Mouse (Mus musculus) mature B cell (primary cell): ENCODE results near the gene Mprip.

ENCODE experiments used
- in situ Hi-C: fragments of 300-500 bp; cut with MboI; formaldehyde crosslinking; loops from 2 replicates; pipeline ENCODE4 v1.14.3; 2019

Mprip gene

DNA sequence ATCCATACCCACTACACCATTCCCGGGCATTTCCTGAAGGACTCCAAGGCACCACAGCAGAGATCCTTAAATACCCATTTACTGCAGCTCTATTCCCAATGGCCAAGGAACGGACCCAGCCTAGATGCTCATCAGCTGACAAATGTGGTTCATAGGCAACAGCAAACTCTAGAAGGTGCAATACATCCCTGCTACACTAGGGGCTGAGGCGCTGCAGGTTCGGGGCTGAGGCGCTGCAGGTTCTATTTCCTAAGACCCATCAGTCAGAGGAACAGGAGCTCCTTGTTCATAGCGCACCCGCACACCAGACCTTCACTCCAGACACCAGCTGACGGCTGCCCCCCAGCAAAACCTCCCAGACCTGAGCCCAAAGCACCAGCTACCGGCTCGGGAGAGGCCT is 139.3 kb downstream of the Mprip start:
- in situ Hi-C loops: no loop called here

DNA sequence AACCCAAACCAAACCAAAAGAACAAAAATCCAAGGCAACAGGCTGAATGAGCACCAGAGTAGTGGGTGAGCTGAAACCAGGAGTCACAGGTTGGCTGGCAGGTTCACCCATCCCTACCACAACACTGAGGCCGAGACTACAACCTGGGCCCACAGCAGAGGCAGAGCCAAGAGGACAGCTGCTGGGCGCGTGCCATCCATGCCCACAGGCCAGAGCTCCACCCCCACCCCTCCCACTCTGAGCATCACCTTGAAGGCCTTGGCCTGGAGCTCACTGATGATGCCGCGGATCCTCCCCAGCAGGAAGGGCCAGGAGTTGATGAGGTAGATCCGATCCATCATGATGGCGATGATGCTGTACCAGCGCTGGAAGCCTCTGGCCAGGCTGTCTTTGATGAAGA is 140.8 kb downstream of the Mprip start:
- in situ Hi-C loops: no loop called here

DNA sequence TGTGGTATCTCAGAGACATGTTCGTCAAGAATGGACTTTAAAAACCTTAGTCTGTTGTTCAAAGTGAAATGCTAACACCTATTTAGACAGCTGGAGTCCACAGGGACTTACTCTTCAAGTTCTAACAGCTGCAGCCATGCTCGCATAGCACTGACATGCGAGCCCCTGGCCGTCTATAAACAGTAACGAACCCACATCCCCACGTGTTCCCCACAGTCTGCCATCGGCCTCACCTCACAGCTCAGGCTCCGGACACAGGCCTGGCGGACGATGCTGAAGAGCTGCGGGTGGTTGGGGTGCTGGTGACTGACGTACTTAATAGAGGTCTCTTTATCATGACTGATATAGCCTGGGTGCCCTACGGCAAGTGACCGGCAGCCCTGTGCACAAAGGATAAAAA is 142.4 kb downstream of the Mprip start:
- in situ Hi-C loops: no loop called here

DNA sequence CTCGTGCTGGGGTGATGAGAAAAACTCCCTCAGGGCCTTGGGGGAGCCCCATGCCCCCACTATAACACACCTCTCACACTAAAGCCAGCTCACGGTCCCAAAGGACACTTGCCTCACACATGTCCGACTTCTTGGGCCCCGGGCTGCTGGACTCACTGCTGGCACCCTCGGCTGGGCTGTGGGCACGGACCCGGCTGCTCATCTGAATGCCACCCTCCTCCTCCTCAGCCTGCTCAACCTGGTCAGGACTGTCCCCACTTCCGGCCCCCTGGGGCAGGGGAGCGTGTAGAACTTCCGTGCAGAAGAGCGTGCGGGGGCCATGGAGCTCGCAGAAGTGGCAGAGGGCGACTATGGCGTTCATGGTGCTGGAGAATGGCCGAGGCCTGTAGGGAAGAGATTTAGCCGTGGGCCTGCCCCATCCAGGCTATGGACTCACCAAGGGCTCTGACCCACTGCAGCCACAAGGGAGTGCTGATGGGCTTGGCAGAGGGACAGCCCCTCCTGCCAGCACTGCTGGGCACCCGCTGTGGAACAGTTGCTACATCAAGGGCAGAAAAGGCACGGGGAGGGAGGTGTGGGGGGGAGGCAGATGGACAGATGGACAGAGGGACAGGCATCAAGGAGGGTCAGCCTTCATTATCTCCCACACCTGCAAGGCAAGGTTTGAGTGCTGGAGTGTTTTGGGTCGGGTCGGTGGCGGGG is 143.5 kb downstream of the Mprip start:
- in situ Hi-C loops: no loop called here

DNA sequence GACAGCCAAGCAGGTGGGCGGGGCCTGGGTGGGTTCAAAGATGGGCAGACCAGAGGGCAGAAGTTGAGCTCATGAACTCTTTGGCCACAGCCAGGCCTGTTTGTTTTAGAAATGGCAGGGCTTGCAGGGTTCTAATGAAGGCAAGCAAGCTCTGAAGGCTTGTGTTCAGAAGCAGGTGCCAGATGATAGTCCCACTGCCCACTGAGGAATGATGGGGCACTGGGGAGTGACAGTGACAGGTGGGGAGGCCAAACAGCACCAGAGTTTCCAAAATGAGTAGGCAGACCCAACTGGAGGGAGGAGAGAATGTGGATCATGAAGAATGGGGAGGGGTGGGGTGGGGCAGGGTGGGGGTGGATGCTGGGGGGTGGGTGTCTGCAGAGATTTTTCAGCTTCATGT is 144.2 kb downstream of the Mprip start:
- in situ Hi-C loops: no loop called here

DNA sequence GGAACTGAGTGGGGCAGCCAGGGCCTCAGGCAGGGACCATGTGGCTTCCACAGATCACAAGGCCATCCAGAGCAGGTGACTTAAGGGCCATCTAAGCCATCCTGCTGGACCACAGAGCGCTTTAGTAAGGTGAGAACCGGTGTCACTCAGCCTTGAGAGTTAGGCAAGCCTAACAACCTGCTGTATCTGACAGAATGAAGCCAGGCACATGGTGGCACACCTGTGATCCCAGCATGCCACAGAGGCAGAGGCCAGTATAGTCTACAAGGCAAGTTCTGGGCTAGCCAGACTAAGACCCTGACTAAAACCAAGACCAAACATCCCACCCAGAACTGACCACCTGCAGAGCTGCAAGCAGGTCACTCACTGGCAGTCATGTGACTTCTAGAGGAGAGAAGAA is 144.6 kb downstream of the Mprip start:
- in situ Hi-C loops: no loop called here

DNA sequence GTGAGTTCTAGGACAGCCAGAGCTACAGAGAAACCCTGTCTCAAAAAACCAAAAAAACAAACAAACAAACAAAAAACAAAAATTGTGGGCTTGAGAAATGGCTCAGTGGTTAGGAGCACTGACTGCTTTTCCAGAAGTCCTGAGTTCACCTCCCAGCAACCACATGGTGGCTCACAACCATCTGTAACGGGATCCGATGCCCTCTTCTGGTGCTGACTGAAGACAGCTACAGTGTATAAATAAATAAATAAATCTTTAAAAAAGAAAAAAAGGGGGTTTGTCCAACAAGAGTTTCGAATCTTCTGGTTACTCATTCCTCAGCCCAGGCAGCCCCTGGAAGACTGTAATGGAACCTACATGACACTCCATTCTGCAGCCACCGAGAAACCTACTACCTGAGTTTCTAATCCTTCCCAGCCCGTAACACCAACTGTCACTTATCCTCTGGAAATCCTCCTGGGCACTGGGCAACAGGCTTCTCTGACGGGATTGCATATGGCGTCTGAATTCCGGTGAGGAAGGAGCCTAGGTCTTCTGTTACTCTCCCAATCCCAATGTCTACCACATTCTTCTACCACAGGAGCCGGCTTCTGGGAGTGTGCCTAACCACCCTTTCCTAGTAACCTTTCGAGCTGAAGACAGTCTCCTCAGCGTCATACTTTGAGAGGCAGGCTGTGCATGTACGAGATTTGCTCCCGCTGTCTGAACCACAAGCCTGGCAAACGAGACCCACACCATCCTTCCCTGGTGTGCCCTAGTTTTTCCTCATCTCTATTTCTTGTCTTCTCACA is 147.3 kb downstream of the Mprip start:
- in situ Hi-C loops: no loop called here

DNA sequence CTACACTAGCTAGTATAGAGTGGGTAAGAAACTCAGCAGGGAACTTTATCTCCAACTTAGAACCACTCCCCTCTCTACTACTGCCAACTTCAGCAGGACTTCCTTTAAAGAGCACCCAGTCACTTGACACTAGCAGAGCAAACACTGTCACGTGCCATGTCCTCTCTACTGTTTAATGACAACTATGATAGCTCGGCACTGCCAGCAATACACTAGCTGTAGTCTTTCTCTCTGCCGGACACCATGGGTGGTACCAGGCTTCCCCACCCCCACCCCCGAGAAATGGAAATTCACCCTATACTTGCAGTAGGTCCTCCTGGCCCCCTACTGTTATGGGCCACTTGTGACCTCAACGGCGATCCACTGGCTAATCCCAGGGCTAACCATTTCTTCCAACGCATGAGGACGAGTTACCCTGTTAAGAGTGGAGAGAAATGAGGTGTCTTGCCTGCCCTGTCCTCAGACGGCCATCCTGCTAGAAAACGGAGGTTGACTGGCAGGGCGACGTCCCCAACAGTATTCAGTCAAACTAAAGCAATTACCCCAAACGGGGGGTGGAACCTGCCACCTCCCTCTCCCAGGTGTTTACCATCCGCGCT is 148.1 kb downstream of the Mprip start:
- in situ Hi-C loops: no loop called here

DNA sequence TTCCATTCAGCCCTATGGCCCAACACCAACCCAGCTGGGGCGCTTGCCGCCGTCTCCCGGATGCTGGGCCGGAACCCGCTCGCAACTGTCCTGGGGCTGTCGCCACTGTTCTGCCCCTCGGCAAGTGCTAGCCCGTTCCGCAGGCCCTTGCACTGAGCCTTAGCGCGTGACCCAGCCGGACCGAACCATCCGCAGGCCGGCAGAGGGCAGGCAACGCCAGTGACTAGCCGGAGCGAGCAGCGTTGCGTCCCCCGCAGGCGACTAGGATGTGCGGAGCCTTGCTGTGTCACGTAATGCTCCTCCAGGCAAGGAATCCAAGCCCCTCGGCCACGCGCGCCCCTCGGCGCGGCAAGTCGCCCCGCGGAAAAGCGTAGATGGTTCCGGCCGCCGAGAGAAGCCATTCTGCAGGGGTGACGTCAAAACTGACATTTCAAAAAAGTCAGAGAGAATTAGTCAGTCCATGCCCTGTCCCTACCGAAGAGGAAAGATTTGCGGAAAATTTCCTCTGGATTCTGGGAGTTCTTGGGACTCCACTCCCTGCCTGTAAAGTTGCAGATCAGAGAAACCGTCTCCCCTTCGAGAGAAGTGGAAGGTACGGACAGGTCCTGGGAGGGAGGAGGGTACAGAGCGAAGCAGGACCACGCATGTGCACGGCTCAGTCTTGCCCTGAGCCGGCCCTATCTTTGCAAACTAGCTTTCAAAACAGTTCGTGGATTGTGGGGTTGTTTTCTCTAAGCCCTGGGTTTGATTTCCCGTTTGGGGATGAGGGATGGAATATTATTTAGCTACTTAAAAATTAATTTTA is 148.8 kb downstream of the Mprip start, which contains the start of gene Flcn:
TSS of gene Flcn (minus strand) at position 347 of the 805 bp plus-strand sequence.
- in situ Hi-C loops: no loop called here

DNA sequence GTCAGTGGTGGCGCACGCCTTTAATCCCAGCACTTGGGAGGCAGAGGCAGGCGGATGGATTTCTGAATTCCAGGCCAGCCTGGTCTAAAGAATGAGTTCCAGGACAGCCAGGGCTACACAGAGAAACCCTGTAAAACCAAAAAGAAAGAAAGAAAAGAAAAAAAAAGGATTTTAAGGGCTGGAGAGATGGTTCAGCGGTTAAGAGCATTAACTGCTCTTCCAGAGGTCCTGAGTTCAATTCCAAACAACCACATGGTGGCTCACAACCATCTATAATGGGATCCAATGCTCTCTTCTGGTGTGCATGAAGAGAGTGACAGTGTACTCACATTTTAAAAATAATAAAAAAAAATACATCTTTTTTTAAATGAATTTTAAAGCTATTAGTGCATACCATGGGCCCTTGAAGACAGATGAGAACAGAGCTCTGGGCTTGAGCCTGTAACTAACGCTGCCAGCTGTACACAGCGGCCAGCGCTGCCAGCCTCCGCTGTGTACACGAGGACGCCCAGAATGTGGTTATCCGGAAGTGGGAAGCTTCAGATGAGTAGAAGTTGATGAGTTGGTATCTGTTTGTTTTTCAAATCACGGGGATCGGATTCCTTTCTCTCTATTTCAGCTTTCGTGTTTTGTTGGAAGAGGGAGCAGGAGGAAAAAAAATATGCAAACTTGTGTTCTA is 149.5 kb downstream of the Mprip start:
- in situ Hi-C loops: no loop called here

DNA sequence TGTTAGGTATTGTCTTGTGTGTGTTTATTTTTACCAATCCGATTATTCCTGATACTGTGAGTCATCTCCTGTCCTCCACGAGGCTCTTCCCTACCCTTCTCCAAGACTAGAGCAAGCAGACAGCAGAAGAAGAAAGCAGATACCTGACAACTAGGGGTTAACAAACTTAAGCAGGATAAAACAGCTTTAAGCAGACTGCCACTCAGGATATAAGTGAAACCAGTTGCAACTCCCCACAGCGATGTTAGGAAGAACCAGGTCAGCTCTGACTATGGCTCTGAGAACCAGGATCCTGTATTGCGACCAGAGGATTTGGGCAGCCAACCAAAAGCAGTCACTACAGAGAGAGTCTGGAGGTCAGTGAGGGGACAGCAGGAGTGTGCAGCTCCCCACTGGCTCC is 150.1 kb downstream of the Mprip start:
- in situ Hi-C loops: no loop called here

DNA sequence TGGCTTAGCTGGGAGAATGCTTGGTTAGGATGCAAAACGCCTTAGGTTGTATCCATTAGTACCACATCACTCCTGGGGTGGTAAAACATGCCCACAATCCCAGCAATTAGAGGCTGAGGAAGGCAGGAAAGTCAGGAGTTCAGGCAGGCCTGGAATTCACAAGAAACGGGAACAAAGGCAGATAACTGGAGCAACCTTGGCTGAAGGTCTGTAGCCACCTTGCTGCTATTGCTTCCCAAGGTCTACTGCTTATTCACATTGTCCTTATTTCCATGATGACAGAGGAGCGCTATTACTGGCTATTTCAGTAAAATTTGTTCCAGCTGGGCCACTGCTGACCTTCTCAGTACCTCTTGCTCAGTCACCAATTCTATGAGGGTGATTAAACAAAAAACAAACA is 152.2 kb downstream of the Mprip start:
- in situ Hi-C loops: no loop called here

DNA sequence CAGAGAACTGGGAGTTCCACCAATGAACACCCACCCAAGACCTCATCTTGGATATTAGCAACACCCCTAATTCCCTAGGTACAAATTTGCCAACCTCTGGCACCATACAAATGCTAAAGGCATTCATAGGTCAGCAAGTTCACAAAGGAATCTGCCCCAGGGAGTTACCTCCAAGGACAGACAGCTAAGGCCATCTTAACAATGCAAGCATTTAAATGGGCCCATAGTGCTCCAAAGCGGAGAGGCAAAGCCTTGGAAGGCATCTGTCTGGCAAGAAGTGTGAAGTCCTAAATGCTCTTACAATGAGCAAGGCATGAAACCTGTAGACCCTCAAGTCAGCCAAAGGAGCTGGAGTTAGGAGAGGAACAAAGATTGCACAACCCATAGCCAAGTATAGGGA is 153.2 kb downstream of the Mprip start:
- in situ Hi-C loops: no loop called here

DNA sequence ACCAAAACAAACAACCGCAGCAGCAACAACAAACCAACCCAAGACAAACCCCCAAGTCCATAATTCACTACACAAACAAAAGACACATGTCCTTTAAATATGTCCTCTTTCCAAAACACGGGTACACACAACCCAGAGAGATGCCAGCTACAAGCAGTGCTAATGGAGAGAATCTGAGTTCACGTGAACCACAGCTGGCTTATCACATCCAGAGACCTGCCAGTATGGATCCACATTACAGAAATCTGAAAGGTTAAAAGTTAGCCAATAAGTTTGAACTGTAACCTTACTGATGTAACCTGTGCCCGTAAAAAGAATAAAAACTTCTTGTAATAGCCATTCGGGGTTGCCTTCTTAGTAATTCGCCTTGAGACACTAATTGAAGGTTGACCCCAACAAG is 153.8 kb downstream of the Mprip start:
- in situ Hi-C loops: no loop called here

DNA sequence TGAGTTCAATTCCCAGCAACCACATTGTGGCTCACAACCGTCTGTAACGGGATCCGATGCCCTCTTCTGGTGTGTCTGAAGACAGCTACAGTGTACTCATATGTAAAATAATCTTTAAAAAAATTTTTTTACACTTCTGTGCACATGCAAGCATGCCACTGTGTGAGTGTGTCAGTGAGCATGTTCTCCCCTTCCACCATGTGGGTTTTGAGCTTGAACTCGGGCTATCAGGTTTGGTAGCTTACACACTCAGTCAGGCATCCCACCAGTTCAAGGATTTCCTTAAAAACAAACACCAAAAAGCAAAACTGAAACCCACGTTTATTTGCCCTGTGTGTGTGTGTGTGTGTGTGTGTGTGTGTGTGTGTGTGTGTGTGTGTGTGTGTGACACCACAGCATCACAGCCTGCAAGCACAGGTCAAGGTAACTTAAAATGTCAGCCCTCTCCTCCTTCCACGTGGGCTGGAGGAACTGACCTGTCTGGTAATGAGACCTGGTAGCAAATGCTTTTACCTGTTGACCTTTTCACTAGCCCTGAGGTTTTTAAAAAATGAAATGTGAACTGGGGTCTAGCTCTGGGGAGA is 154.5 kb downstream of the Mprip start:
- in situ Hi-C loops: no loop called here

DNA sequence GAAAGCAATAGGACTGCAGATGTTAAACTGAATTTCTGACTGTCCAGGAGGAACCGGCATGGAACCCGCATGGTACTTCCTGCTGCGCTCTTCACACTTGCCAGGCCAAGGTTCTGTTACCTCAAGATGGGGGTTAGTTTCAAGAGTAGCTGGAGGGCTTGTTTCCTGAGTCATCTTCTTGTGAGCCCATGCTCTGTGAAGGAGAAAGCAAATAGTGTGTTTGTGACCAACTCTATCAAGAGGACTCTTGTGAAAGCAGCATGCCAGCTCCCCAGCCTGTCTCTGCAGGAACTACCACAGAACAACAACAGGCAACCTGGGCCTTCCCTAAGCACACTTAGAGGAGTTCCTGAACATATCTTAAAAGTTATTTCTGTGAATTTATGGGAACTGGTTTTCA is 156.8 kb downstream of the Mprip start:
- in situ Hi-C loops: no loop called here

DNA sequence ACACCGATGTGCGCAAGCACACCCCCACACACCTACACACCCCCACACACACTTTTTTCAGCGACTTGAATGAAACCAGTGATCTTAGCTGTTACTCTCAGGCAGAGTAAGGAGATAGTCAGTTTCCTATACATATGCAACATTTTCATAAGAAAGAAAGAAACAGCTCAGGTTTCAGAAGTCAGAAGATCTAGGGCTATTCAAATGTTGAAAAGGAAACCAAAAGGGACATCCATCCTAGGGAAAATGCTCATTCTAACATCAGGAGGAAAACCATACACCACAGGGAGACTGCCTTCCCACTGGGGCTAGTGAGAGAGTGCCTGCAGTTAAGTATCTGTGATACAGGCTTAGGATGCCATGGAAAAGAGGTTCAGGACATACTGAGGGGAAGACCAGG is 160.5 kb downstream of the Mprip start:
- in situ Hi-C loops: no loop called here
